ENCODE assay signal across 8 mouse cellular contexts in genomic region chr15:8108966-8109743, GRCm38 (mm10). TPM values are rescaled to one million over a fixed set of nuclear protein-coding genes. Genes with fewer than 3 reads are reported as not detected.
DNase-seq lines count a peak whose midpoint lies in the region; ATAC-seq and TF ChIP-seq lines count a peak whose summit lies in the region.

TSS of gene Nup155 (plus strand) at chr15:8109273.

- peak within 1 kb of the TSS; percentile 93 for H3K4me2 ChIP-seq in hindbrain, postnatal 0 days (ENCODE audit: low read depth, low read length)

- ATAC-seq in common myeloid progenitor, adult 5-6 weeks (replicated peaks; ENCODE audit: low read depth, poor library complexity, severe bottlenecking), result peak; percentile 99
- ATAC-seq in hindbrain, postnatal 0 days, result peak; percentile 98
- ATAC-seq in megakaryocyte, adult 5-6 weeks (ENCODE audit: poor library complexity, severe bottlenecking), result peak; percentile 99

- H3K36me3 ChIP-seq in hindbrain, postnatal 0 days (ENCODE audit: insufficient read depth, low read length), result peaks cover 13% of the 10 kb centered on the region; the same call in 1 of the 2 replicates

- peak; percentile 15; the same call in 1 of the 2 replicates for TF ChIP-seq CTCF in gastrocnemius, adult 2 months (IDR thresholded peaks at IDR 0.05)
- TF ChIP-seq CTCF in hindbrain, postnatal 0 days (IDR thresholded peaks at IDR 0.05; ENCODE audit: low read depth), result peak; percentile 22; the same call in 1 of the 2 replicates
- TF ChIP-seq CTCF in left cerebral cortex, adult 2 months (IDR thresholded peaks at IDR 0.05), result no peak; the same call in 1 of the 2 replicates

- peaks cover 9% of the 10 kb centered on the region; the same call in 1 of the 2 replicates for H3K4me1 ChIP-seq in hindbrain, postnatal 0 days (ENCODE audit: insufficient read depth, low read length)

- peak; percentile 98 for DNase-seq in ZHBTc4 (ENCODE audit: low read depth, low spot score)
- peak; percentile 95 for DNase-seq in gastrocnemius, adult 2 months
- peak; percentile 97 for DNase-seq in hindbrain, postnatal 0 days (ENCODE audit: low spot score)
- peak; percentile 91 to 92 for DNase-seq in left cerebral cortex, adult 2 months (ENCODE audit: extremely low spot score in 1 of 2, low spot score in 2 of 2)
- peak; percentile 93 to 95 for DNase-seq in right cerebral cortex, adult 2 months (ENCODE audit: low spot score in 2 of 2)
- peak; percentile 93 for DNase-seq in urinary bladder, postnatal 14 days (ENCODE audit: low spot score)

- H3K9ac ChIP-seq in hindbrain, postnatal 0 days (replicated peaks; ENCODE audit: low read length), result peak within 1 kb of the TSS; percentile 74

- WGBS in hindbrain, postnatal 0 days, result under 1% methylated on average over 51 of the region's 54 CpGs

- peak within 1 kb of the TSS; percentile 98 for H3K4me3 ChIP-seq in gastrocnemius, adult 2 months
- H3K4me3 ChIP-seq in hindbrain, postnatal 0 days (ENCODE audit: low read length), result peak within 1 kb of the TSS; percentile 90
- peak within 1 kb of the TSS; percentile 90 for H3K4me3 ChIP-seq in left cerebral cortex, adult 2 months

- H3K9me3 ChIP-seq in hindbrain, postnatal 0 days (ENCODE audit: low read length), result no peaks in the 10 kb centered on the region

- H3K27ac ChIP-seq in gastrocnemius, adult 2 months, result peak within 1 kb of the TSS; percentile 92
- H3K27ac ChIP-seq in hindbrain, postnatal 0 days, result peak within 1 kb of the TSS; percentile 76
- H3K27ac ChIP-seq in left cerebral cortex, adult 2 months, result peak within 1 kb of the TSS; percentile 84

- intact Hi-C loops in gastrocnemius, adult 2 months (cut with DNase I), result no loop called here
- intact Hi-C loops in left cerebral cortex, adult 2 months (cut with DNase I), result loop anchor here (1.0 to 5.0 kb wide), 2 partner anchors 10 to 1028 kb away; partner anchors contain the start of gene Wdr70

- no peaks in the 10 kb centered on the region for H3K27me3 ChIP-seq in hindbrain, postnatal 0 days (ENCODE audit: insufficient read depth, low read length)

RNA-seq across cellular contexts. Expression of gene Nup155, which starts in this region (rescaled TPM):
- total RNA-seq in common myeloid progenitor, adult 5-6 weeks (2017), result 74.4 and 74.9 TPM in 2 replicates
- 1 to 10 TPM; 8.1 to 8.8 TPM for total RNA-seq in gastrocnemius, adult 2 months (2021)
- total RNA-seq in hindbrain, postnatal 0 days (2014; rRNA removed), result 40.5 and 42.0 TPM in 2 replicates
- polyA plus RNA-seq in hindbrain, postnatal 0 days (2015; fragmentation: Nextera tagmentation; extraction: Ambion mirVana), result 6.0 and 6.3 TPM in 2 replicates
- total RNA-seq in left cerebral cortex, adult 2 months (2021), result 10 to 100 TPM; 19.6 to 20.0 TPM
- 19.9 and 23.4 TPM in 2 replicates for total RNA-seq in megakaryocyte, adult 5-6 weeks (2015)
- total RNA-seq in megakaryocyte, adult 5-6 weeks (2017), result 23.6 and 27.8 TPM in 2 replicates

Comparison
In these comparisons a context has a peak if more than half of its experiments do, and no peak if none do; other contexts are left out.
1. Peak in every context shown above with its lines: DNase-seq, ATAC-seq, H3K4me3 ChIP-seq and H3K27ac ChIP-seq.